Mouse (Mus musculus): ENCODE results near the gene Bhlha9. TPM values are rescaled to one million over a fixed set of nuclear protein-coding genes. Genes with fewer than 3 reads are reported as not detected.

Bhlha9 gene
- polyA plus RNA-seq, 1 experiment, result not detected

DNA sequence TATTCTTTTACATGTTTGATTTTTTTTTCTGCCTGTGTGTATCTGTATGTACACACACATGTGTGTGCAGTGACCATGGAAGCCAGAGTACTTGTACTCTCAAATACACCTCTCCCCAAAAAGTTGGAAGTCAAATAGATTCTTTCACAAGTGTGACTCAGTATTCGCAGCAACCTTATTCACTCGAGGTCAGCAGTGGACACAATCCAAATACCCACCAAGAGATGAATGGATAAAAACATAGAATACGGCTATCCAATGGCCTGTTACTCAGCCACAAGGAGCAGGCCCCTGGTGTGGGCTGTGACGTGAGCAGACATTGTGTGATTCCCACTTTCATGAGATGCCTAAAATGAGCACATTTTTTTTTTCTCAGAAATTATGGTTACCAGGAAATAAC, 32.0 kb upstream of the Bhlha9 start:
- TF ChIP-seq CTCF (IDR thresholded peaks at IDR 0.05; ENCODE audit: insufficient read depth, low read length) (no peak), POLR2A (IDR thresholded peaks at IDR 0.05; ENCODE audit: borderline replicate concordance, extremely low read depth, low read depth, low read length) (no peak)
- DNase-seq, result no peak
- 62% methylated on average over 4 of the region's 4 CpGs for WGBS
- Histone ChIP-seq H3K4me1 (ENCODE audit: control insufficient read depth, insufficient read depth, low read length) (no peaks in the 10 kb centered on the region), H3K4me3 (replicated peaks; ENCODE audit: extremely low read depth, low read depth, low read length) (no peak overlapping the region)

DNA sequence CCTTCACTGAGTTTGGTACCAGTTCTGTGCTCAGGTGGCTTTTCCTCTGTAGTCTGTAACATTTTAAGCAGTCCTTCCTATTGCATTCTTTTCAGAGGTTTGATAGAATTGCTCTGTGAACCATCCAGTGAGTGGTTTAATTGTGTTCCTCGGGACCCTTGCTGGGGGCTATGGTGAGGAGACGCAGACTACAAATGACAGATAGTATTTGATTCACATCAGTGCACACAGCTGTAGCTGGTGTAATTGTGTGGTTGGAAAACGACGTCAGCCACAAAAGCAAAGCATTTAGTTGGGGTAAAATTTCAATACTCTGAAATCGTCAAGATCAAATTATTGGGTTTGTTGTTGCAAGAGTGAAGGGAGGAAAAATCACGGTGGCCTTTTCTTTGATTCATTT, 28.0 kb upstream of the Bhlha9 start:
- DNase-seq, result no peak
- no peak overlapping the region for H3K4me3 ChIP-seq (replicated peaks; ENCODE audit: extremely low read depth, low read depth, low read length)
- TF ChIP-seq POLR2A (IDR thresholded peaks at IDR 0.05; ENCODE audit: borderline replicate concordance, extremely low read depth, low read depth, low read length), result no peak
- TF ChIP-seq CTCF (IDR thresholded peaks at IDR 0.05; ENCODE audit: insufficient read depth, low read length), result no peak
- 83% methylated on average over 6 of the region's 6 CpGs for WGBS
- peaks cover 4% of the 10 kb centered on the region for H3K4me1 ChIP-seq (ENCODE audit: control insufficient read depth, insufficient read depth, low read length)

DNA sequence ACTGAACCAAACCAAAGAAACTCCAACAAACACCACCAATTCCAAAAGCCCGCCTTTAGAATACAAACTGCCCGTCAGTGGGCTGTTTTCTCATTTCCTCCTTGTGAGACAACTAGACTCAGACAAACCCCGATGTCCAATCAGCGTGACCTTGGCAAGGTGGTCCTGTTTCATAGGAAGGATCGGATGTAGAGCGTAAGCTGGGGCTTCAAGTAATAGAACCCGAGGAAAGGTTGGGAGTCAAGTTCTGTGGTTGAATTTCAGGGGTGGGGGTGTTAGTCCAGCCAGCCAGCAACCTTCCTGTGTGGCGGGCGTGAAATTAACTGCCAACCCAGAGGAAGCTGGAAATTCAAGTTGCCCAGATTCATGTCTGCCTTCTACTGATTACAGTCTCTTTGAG, 27.2 kb upstream of the Bhlha9 start:
- DNase-seq, result no peak
- no peak overlapping the region for H3K4me3 ChIP-seq (replicated peaks; ENCODE audit: extremely low read depth, low read depth, low read length)
- 69% methylated on average over 9 of the region's 9 CpGs for WGBS
- no peak for TF ChIP-seq CTCF (IDR thresholded peaks at IDR 0.05; ENCODE audit: insufficient read depth, low read length)
- no peak for TF ChIP-seq POLR2A (IDR thresholded peaks at IDR 0.05; ENCODE audit: borderline replicate concordance, extremely low read depth, low read depth, low read length)
- H3K4me1 ChIP-seq (ENCODE audit: control insufficient read depth, insufficient read depth, low read length), result peaks cover 4% of the 10 kb centered on the region

DNA sequence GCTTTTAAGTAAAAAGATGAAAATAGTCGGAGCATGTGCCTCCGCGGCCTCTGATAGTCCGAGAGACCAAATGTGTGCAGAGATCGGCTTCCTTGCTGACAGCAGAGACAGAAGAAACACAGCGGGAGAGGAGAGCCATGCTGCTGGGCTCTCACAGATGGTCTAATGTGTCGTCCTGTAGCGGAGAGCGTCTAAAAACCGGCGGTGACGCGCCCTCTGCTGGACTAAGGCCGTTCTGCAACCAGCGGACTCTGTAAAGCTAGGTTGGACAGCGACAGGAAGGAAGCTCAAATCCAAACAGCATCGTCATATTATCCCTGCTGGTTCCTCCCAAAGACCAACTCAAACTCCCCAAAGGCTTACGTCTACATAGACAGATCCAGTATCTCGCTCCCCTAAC, 26.3 kb upstream of the Bhlha9 start:
- TF ChIP-seq CTCF (IDR thresholded peaks at IDR 0.05; ENCODE audit: insufficient read depth, low read length), result peak; percentile 91
- no peak for TF ChIP-seq POLR2A (IDR thresholded peaks at IDR 0.05; ENCODE audit: borderline replicate concordance, extremely low read depth, low read depth, low read length)
- Histone ChIP-seq H3K4me1 (ENCODE audit: control insufficient read depth, insufficient read depth, low read length) (peaks cover 4% of the 10 kb centered on the region), H3K4me3 (replicated peaks; ENCODE audit: extremely low read depth, low read depth, low read length) (no peak overlapping the region)
- WGBS, result 2% methylated on average over 19 of the region's 19 CpGs
- DNase-seq, result peak; percentile 86

DNA sequence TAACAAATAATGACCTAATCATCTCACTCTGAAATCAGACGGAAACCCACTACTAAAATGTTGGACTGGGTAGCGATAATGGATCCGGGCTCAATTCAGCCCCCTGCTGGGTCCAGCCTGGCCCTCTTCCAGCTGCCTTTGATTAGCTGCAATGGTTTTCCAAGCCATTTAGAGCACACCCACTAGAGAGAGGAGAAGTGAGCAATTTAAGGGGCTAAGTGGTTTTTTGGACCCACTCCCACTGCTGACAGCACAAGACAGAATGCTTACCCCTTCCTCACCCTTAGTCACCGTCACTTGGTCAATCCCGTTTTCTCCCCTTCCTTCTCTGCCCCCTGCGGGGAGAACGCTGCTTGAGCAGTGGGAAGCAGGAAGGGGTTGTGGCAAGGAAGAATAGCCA, 25.2 kb upstream of the Bhlha9 start:
- TF ChIP-seq POLR2A (IDR thresholded peaks at IDR 0.05; ENCODE audit: borderline replicate concordance, extremely low read depth, low read depth, low read length) (no peak), CTCF (IDR thresholded peaks at IDR 0.05; ENCODE audit: insufficient read depth, low read length) (no peak)
- H3K4me3 ChIP-seq (replicated peaks; ENCODE audit: extremely low read depth, low read depth, low read length), result no peak overlapping the region
- WGBS, result 4% methylated on average over 7 of the region's 7 CpGs
- peaks cover 4% of the 10 kb centered on the region for H3K4me1 ChIP-seq (ENCODE audit: control insufficient read depth, insufficient read depth, low read length)
- DNase-seq, result no peak

DNA sequence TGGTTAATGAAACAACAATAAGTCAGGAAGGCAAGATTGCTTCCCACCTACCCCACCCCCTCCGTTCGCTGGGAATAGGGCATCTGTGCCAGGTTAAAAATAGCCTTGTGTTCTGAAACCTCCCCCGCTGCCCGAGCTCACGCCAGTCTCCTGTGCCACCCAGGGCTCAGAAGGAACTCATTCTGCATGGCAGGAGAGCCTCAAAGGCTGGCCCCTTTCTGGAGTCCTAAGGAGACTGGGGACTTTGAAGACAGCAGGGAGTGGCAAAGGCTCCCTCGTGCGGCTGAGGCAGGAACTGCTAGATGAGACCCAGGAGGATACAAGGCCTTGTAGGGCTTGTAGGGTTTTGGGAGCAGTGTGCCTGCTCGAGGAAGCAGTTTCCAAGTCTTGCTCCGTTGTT, 24.8 kb upstream of the Bhlha9 start:
- 3% methylated on average over 9 of the region's 9 CpGs for WGBS
- Histone ChIP-seq H3K4me3 (replicated peaks; ENCODE audit: extremely low read depth, low read depth, low read length) (no peak overlapping the region), H3K4me1 (ENCODE audit: control insufficient read depth, insufficient read depth, low read length) (peaks cover 4% of the 10 kb centered on the region)
- peak; percentile 86 for TF ChIP-seq CTCF (IDR thresholded peaks at IDR 0.05; ENCODE audit: insufficient read depth, low read length)
- no peak for TF ChIP-seq POLR2A (IDR thresholded peaks at IDR 0.05; ENCODE audit: borderline replicate concordance, extremely low read depth, low read depth, low read length)
- DNase-seq, result peak; percentile 58

DNA sequence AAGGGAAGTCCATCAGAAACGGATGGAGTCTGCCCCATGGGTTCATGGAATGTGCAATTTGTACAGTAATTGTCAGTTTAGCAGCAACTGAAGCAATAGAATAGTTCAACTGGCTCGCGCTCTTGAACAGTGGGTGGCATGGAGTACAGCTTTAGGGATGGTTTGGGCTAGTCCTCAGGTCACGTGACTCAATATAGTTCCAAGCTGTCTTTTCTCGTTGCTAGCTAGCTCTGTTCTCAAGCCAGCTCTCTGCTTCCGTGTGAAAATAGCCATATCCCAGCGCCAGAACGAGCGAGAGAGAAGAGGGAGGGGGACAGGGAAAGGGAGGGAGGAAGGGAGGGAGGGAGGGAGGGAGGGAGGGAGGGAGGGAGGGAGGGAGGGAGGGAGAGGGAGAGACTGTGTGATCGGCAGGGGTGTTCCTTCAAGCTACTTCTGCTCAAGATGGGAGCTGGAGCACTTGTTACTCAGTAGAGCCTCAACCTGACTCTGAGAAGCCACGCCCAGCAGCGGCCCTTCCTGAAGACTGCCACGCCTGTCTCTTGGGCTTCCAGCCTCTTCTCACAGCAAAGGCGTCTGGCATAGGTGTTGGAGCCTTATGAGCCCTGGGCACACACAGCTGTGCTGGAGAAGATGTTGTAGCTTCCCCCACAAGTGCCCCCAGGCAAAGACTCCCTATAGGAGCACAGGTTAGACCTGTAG, 21.3 kb upstream of the Bhlha9 start:
- TF ChIP-seq POLR2A (IDR thresholded peaks at IDR 0.05; ENCODE audit: borderline replicate concordance, extremely low read depth, low read depth, low read length), result no peak
- no peak for TF ChIP-seq CTCF (IDR thresholded peaks at IDR 0.05; ENCODE audit: insufficient read depth, low read length)
- Histone ChIP-seq H3K4me3 (replicated peaks; ENCODE audit: extremely low read depth, low read depth, low read length) (no peak overlapping the region), H3K4me1 (ENCODE audit: control insufficient read depth, insufficient read depth, low read length) (peaks cover 4% of the 10 kb centered on the region)
- 52% methylated on average over 11 of the region's 14 CpGs for WGBS
- no peak for DNase-seq

DNA sequence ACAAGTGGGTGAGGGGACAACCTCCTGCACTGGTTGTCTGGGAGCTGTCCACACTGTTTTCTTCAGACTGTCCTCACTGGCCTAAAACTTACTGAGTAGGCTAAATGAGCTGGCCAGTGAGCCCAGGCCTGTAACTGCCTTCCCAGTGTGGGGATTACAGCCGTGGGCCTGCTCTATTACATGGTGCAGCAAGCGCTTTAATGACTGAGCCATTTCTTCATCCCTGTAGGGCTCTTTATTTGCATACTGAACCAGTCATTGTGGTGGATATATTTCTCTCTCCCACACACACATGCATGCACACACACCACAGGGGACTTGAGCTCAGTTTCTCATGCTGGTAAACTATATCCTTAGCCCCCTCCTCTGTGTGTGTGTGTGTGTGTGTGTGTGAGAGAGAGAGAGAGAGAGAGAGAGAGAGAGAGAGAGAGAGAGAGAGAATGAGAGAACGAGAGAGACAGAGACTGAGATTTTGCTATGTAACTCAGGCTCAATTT, 19.4 kb upstream of the Bhlha9 start:
- TF ChIP-seq POLR2A (IDR thresholded peaks at IDR 0.05; ENCODE audit: borderline replicate concordance, extremely low read depth, low read depth, low read length), result no peak
- no peak for TF ChIP-seq CTCF (IDR thresholded peaks at IDR 0.05; ENCODE audit: insufficient read depth, low read length)
- H3K4me1 ChIP-seq (ENCODE audit: control insufficient read depth, insufficient read depth, low read length), result no peaks in the 10 kb centered on the region
- WGBS, result 60% methylated on average over 3 of the region's 3 CpGs
- H3K4me3 ChIP-seq (replicated peaks; ENCODE audit: extremely low read depth, low read depth, low read length), result no peak overlapping the region
- DNase-seq, result no peak

DNA sequence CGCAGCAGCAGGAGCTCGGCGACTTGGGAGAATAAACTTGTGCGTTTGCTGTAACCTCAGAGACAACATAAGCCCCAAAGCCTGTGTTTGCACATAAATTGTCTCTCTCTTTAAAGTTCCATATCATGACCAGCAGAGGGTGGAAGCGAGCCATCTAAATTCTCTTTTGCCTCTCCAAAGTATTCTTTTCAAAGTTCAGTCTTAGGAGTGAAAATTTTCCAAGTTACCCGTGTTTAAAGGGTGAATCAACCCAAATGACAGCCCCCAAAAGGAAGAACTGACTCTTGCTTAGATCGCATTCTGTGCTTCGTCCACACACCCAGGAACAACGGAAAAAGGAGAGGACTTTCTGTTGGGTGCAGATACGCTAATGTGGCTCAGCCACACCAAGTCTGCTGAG, 17.2 kb upstream of the Bhlha9 start:
- H3K4me1 ChIP-seq (ENCODE audit: control insufficient read depth, insufficient read depth, low read length), result no peaks in the 10 kb centered on the region
- DNase-seq, result no peak
- TF ChIP-seq CTCF (IDR thresholded peaks at IDR 0.05; ENCODE audit: insufficient read depth, low read length), result peak; percentile 4; the same call in 1 of the 2 replicates
- TF ChIP-seq POLR2A (IDR thresholded peaks at IDR 0.05; ENCODE audit: borderline replicate concordance, extremely low read depth, low read depth, low read length), result no peak
- whole genome bisulfite sequencing, result 5% methylated on average over 10 of the region's 10 CpGs
- no peak overlapping the region for H3K4me3 ChIP-seq (replicated peaks; ENCODE audit: extremely low read depth, low read depth, low read length)

DNA sequence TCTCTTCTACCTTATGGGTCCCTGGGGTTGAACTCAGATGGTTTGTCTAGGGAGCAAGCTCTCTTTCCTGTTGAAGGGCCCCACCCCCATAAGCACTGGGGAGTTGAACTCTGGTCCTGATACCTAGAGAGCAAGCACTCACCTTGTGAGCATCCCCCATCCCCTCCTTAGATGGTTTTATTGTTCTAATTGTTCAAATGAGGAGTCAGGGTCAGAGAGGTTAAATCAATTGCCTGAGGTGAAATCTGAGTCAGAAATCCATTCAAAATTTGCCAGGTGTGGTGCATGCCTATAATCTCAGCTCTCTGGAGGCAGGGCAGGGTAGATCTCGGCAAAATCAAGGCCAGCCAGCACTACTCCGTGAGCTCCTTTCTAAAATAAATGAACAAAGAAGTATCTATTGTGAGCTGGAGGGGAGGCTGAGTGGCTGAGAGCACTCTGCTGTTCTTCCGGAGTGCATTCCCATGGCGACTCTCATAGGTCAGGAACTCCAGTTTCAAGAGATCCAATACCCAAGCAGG, 14.8 kb upstream of the Bhlha9 start:
- DNase-seq, result no peak
- WGBS, result 41% methylated on average over 4 of the region's 4 CpGs

More for the DNA sequence above, 14.8 kb upstream of the Bhlha9 start:
- Histone ChIP-seq H3K4me1 (ENCODE audit: control insufficient read depth, insufficient read depth, low read length) (no peaks in the 10 kb centered on the region), H3K4me3 (replicated peaks; ENCODE audit: extremely low read depth, low read depth, low read length) (no peak overlapping the region)
- TF ChIP-seq CTCF (IDR thresholded peaks at IDR 0.05; ENCODE audit: insufficient read depth, low read length) (no peak), POLR2A (IDR thresholded peaks at IDR 0.05; ENCODE audit: borderline replicate concordance, extremely low read depth, low read depth, low read length) (no peak)

Data from lung, adult 2 months (tissue).